Mouse (Mus musculus) olfactory bulb, adult 2 months (tissue): Measurements from ENCODE around the gene Fitm2.

Experiments
- CTCF ChIP-seq: fragments of 200-500 bp; IDR thresholded peaks from 2 replicates; pipeline ENCODE4 v1.5.1; 2012; ENCODE audit warnings: low read depth, mild to moderate bottlenecking, low read length, moderate library complexity; ENCODE audit not compliant: insufficient read depth
- POLR2A ChIP-seq: fragments of 200-500 bp; IDR thresholded peaks from 2 replicates; pipeline ENCODE4 v1.6.1; 2012; ENCODE audit warnings: mild to moderate bottlenecking, low read depth, low read length, moderate library complexity; ENCODE audit not compliant: insufficient read depth

GRCm38 (mm10) chr2:163443543-163443942 lies 28.9 kb downstream of the Fitm2 start:
- TF ChIP-seq CTCF (no peak), POLR2A (no peak)
